Mouse (Mus musculus) liver, postnatal 0 days (tissue): ENCODE measurements around the gene Cyp27b1. TPM values are rescaled to one million over a fixed set of nuclear protein-coding genes. Genes with fewer than 3 reads are reported as not detected.

ENCODE experiments used
- ATAC-seq: fragments of 200-750 bp; cut with Nextera tagmentation; 2 replicates; pipeline ENCODE4 v1.8.0; 2017; ENCODE audit warnings: mild to moderate bottlenecking, moderate library complexity
- DNase-seq: peaks from one replicate; pipeline ENCODE4 v3.0.0-alpha.2; 2016
- H3K27ac ChIP-seq: fragments of 300-500 bp; sonication (generic); 2 replicates; pipeline ENCODE4 v1.5.1; 2014; ENCODE audit warnings: antibody characterized with exemption, moderate library complexity, mild to moderate bottlenecking, low read depth
- H3K27me3 ChIP-seq: fragments of 300-500 bp; sonication (generic); 2 replicates; pipeline ENCODE4 v1.6.1; 2014; ENCODE audit warnings: low read length, control low read depth, mixed read lengths; ENCODE audit not compliant: insufficient read depth
- H3K36me3 ChIP-seq: fragments of 300-500 bp; sonication (generic); replicated peaks from 2 replicates; pipeline ENCODE4 v1.6.1; 2014; ENCODE audit warnings: mild to moderate bottlenecking, control low read depth, low read length, moderate library complexity, mixed read lengths; ENCODE audit not compliant: insufficient read depth
- H3K4me1 ChIP-seq: fragments of 300-500 bp; sonication (generic); 2 replicates; pipeline ENCODE4 v1.6.1; 2014; ENCODE audit warnings: antibody characterized with exemption, mild to moderate bottlenecking, control low read depth; ENCODE audit not compliant: insufficient read depth
- H3K4me2 ChIP-seq: fragments of 300-500 bp; sonication (generic); 2 replicates; pipeline ENCODE4 v1.6.1; 2014; ENCODE audit warnings: low read depth, mild to moderate bottlenecking, low read length, moderate library complexity, mixed read lengths
- H3K4me3 ChIP-seq: fragments of 300-500 bp; sonication (generic); 2 replicates; pipeline ENCODE4 v1.5.1; 2014; ENCODE audit warnings: low read depth, low read length
- H3K9ac ChIP-seq: fragments of 300-500 bp; sonication (generic); replicated peaks from 2 replicates; pipeline ENCODE4 v1.6.1; 2014; ENCODE audit warnings: mild to moderate bottlenecking, moderate library complexity
- H3K9me3 ChIP-seq: fragments of 300-500 bp; sonication (generic); 2 replicates; pipeline ENCODE4 v1.6.1; 2016; ENCODE audit warnings: mild to moderate bottlenecking, control low read depth, low read length, mixed read lengths
- CTCF ChIP-seq: sonication (generic); IDR thresholded peaks from 2 replicates; pipeline ENCODE4 v1.5.1; 2016; ENCODE audit warnings: antibody characterized with exemption, low read depth
- EP300 ChIP-seq: IDR thresholded peaks from 2 replicates; pipeline ENCODE4 v1.6.1; 2016; ENCODE audit warnings: antibody characterized with exemption, low read depth, mild to moderate bottlenecking
- WGBS: fragments of 180-500 bp; shearing (Covaris S2); extraction: QIAGEN DNeasy Blood & Tissue Kit; methylation state at CpG from one replicate; pipeline ENCODE4 v1.1.7; 2014; ENCODE audit not compliant: insufficient replicate concordance; 5-methylcytosine and 5-hydroxymethylcytosine counted together
- polyA plus RNA-seq: library from polyadenylated mRNA; unstranded; fragments of >200 nt; fragmentation: Nextera tagmentation; extraction: Ambion mirVana; gene quantifications from 2 replicates; pipeline ENCODE4 v1.2.1, GENCODE M21; 2015

The Cyp27b1 gene
- polyA plus RNA-seq, 1 experiment from 2014 or later: not detected

- ATAC-seq (no peak), DNase-seq (no peak)
- Histone ChIP-seq H3K36me3 (peaks cover 3% of the 10 kb centered on the region; the same call in 1 of the 2 replicates), H3K9ac (no peak overlapping the region), H3K9me3 (no peaks in the 10 kb centered on the region), H3K4me3 (no peak overlapping the region), H3K4me2 (no peak overlapping the region), H3K27me3 (peaks cover 15% of the 10 kb centered on the region), H3K27ac (no peak overlapping the region), H3K4me1 (peaks cover 11% of the 10 kb centered on the region)
- 88% methylated on average over 6 of the region's 6 CpGs for WGBS
- TF ChIP-seq EP300 (no peak), CTCF (no peak)
Observed at GRCm38 (mm10) chr10:127043187-127043586, 4.9 kb upstream of the Cyp27b1 start.

- ATAC-seq: no peak
- DNase-seq: no peak
- no peak overlapping the region for H3K27ac ChIP-seq
- no peaks in the 10 kb centered on the region for H3K9me3 ChIP-seq
- H3K27me3 ChIP-seq: peaks cover 46% of the 10 kb centered on the region
- WGBS: 6% methylated on average over 35 of the region's 35 CpGs
- H3K4me1 ChIP-seq: peaks cover 12% of the 10 kb centered on the region
- no peak for TF ChIP-seq EP300
- no peak for TF ChIP-seq CTCF
- H3K9ac ChIP-seq: no peak overlapping the region
- H3K36me3 ChIP-seq: peaks cover 3% of the 10 kb centered on the region; the same call in 1 of the 2 replicates
- H3K4me2 ChIP-seq: peak overlapping the region; percentile 48
- H3K4me3 ChIP-seq: peak overlapping the region; percentile 17; the same call in 1 of the 2 replicates
Observed at GRCm38 (mm10) chr10:127048608-127049394, 751 bp downstream of the Cyp27b1 start.

DNA sequence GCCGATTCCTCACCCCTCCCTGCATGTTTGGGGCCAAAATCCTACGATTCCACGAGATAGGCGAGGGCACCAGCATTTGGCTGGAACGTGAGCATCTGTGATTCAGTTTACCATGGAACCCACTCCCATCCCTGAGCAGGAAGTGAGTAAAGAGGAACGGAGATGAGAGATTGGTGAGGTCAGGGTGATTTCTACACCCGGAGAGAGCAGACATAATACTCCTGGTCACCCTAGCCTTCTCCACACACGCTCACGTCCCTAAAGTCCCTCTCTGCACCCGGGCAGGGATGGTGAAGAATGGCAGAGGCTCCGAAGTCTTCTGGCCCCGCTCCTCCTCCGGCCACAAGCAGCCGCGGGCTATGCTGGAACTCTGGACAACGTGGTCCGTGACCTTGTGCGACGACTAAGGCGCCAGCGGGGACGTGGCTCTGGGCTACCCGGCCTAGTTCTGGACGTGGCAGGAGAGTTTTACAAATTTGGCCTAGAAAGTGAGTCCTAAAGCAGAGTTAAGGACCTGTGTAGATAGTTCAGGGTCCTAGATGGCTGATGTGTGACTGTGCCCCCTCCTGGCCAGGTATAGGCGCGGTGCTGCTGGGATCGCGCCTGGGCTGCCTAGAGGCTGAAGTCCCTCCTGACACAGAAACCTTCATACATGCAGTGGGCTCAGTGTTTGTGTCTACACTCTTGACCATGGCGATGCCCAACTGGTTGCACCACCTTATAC, 1.5 kb downstream of the Cyp27b1 start:
- H3K4me2 ChIP-seq: peak overlapping the region; percentile 48
- TF ChIP-seq CTCF (peak; percentile 43), EP300 (no peak)
- H3K4me3 ChIP-seq: peak overlapping the region; percentile 17
- ATAC-seq (peak; percentile 26; the same call in 1 of the 2 replicates), DNase-seq (peak; percentile 20)
- H3K4me1 ChIP-seq: peaks cover 12% of the 10 kb centered on the region
- peaks cover 3% of the 10 kb centered on the region; the same call in 1 of the 2 replicates for H3K36me3 ChIP-seq
- no peaks in the 10 kb centered on the region for H3K9me3 ChIP-seq
- WGBS: 7% methylated on average over 29 of the region's 29 CpGs
- H3K27me3 ChIP-seq: peaks cover 46% of the 10 kb centered on the region
- H3K27ac ChIP-seq: no peak overlapping the region
- H3K9ac ChIP-seq: no peak overlapping the region

- no peaks in the 10 kb centered on the region; the same call in 1 of the 2 replicates for H3K36me3 ChIP-seq
- no peak for DNase-seq
- no peaks in the 10 kb centered on the region for H3K9me3 ChIP-seq
- peaks cover 51% of the 10 kb centered on the region for H3K27me3 ChIP-seq
- 7% methylated on average over 10 of the region's 10 CpGs for WGBS
- H3K9ac ChIP-seq: no peak overlapping the region
- H3K4me1 ChIP-seq: peaks cover 12% of the 10 kb centered on the region
- H3K4me3 ChIP-seq: no peak overlapping the region
- peak; percentile 14; the same call in 1 of the 2 replicates for ATAC-seq
- H3K27ac ChIP-seq: no peak overlapping the region
- H3K4me2 ChIP-seq: no peak overlapping the region
- TF ChIP-seq EP300 (no peak), CTCF (no peak)
Observed at GRCm38 (mm10) chr10:127050119-127050474, 2.0 kb downstream of the Cyp27b1 start.

GRCm38 (mm10) chr10:127054646-127055045, 6.6 kb downstream of the Cyp27b1 start:
- H3K27me3 ChIP-seq: peaks cover 47% of the 10 kb centered on the region
- 68% methylated on average over 4 of the region's 4 CpGs for WGBS
- no peak for DNase-seq

GRCm38 (mm10) chr10:127055406-127055805, 7.4 kb downstream of the Cyp27b1 start:
- no peak overlapping the region for H3K4me3 ChIP-seq
- ATAC-seq: no peak
- 45% methylated on average over 8 of the region's 8 CpGs for WGBS
- H3K27me3 ChIP-seq: peaks cover 47% of the 10 kb centered on the region
- H3K27ac ChIP-seq: no peak overlapping the region
- H3K4me1 ChIP-seq: peaks cover 13% of the 10 kb centered on the region; the same call in 1 of the 2 replicates
- H3K4me2 ChIP-seq: no peak overlapping the region
- TF ChIP-seq CTCF: no peak
- TF ChIP-seq EP300: no peak
- H3K9me3 ChIP-seq: no peaks in the 10 kb centered on the region
- no peak overlapping the region for H3K9ac ChIP-seq
- DNase-seq: no peak
- no peaks in the 10 kb centered on the region for H3K36me3 ChIP-seq

More at GRCm38 (mm10) chr10:127054646-127055045, 6.6 kb downstream of the Cyp27b1 start:
- Histone ChIP-seq H3K36me3 (no peaks in the 10 kb centered on the region), H3K9me3 (no peaks in the 10 kb centered on the region), H3K9ac (no peak overlapping the region), H3K4me2 (no peak overlapping the region), H3K4me3 (no peak overlapping the region), H3K27ac (no peak overlapping the region), H3K4me1 (peaks cover 11% of the 10 kb centered on the region)
- ATAC-seq: no peak
- TF ChIP-seq EP300 (no peak), CTCF (no peak)
